Mouse (Mus musculus) embryonic fibroblast, embryonic 13.5 days (primary cell): ENCODE results near the gene Map4k5.

Experiments
- CTCF ChIP-seq: IDR thresholded peaks from 2 replicates; pipeline ENCODE4 v1.5.1; 2011; ENCODE audit warnings: mild to moderate bottlenecking, control low read depth, low read length, moderate library complexity, borderline replicate concordance; ENCODE audit not compliant: insufficient read depth
- POLR2A ChIP-seq: IDR thresholded peaks from 2 replicates; pipeline ENCODE4 v1.6.1; 2011; ENCODE audit warnings: low read depth, mild to moderate bottlenecking, control low read depth, low read length, moderate library complexity

GRCm38 (mm10) chr12:69760743-69761406 lies 132.1 kb downstream of the Map4k5 start:
- no peak for TF ChIP-seq POLR2A
- no peak for TF ChIP-seq CTCF
